Mouse (Mus musculus): ENCODE data around the gene Haus8.
"Not testable (repeated sequence)": the region's sequence is repeated elsewhere in the genome, so short reads cannot be mapped to it uniquely, and the experiment has no call there.

- TF ChIP-seq CTCF (IDR thresholded peaks at IDR 0.05; ENCODE audit: low read depth, low read length); POLR2A (IDR thresholded peaks at IDR 0.05; ENCODE audit: extremely low read depth, insufficient read depth, low read length): not testable (repeated sequence)
These were observed 45.9 kb upstream of the Haus8 start for GRCm38 (mm10) chr8:71318610-71319009.
